Mouse (Mus musculus) ES-E14 (cell line): ENCODE measurements around the gene Dnmbp.

Experiments
- MAFK ChIP-seq: IDR thresholded peaks from 2 replicates; pipeline ENCODE4 v1.6.1; 2014; ENCODE audit warnings: mild to moderate bottlenecking, low read depth, low read length, inconsistent platforms; ENCODE audit not compliant: insufficient read depth
- ZNF384 ChIP-seq: IDR thresholded peaks from 2 replicates; pipeline ENCODE4 v1.6.1; 2012; ENCODE audit warnings: low read depth, low read length, inconsistent platforms

DNA sequence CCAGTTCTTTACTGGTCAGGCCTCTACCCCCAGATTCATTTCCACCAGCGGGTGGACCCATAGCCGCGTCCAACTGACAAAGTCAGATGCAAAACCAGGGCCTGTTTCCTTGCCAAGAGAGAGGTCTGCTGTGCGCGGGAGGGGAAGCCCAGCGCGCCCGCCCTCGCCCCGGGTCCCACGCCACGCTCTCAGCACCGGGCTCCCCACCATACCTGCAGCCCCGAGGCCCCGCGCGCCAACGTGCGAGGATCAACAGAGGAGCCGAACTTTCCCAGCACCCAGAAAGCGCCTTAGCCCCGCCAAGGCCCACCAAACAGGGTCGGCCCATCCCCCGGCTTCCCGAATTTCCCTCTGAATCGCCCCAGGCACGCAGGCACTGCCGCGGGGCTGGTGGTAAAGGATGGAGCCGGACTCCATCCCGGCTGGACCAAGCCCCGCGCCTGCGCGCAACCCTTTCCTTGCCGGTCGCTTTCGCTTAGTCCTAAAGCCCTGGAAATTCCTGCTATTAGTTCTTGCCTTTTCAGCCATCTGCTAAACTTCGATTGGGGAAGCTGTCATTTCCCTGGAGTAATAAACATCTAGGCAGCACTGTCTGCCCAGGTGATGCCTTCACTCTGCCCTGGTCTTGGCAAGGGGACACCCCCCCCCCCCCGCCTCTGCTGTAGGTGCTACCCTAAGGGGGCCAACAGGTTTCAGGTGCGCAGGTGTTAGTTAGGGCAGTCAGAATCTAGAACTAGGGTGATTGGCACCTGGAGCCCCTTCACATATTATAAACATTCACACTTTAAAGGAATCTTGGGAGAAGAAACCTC lies 60.4 kb downstream of the Dnmbp start:
- TF ChIP-seq ZNF384 (no peak), MAFK (0 out of 2 replicates have a peak, but pooled peaks have one; percentile 4)
